Mouse (Mus musculus) liver, embryonic 14.5 days (tissue): ENCODE measurements at regions not wholly inside any gene's neighbourhood (a gene's known extent, or its start where the extent isn't known, plus 50 kb on each side); places are given as distances from the start of the nearest gene placed in this dataset.

Experiments
- CTCF ChIP-seq: IDR thresholded peaks from 2 replicates; pipeline ENCODE4 v1.5.1; 2016; ENCODE audit warnings: antibody characterized with exemption, low read depth, control low read depth
- EP300 ChIP-seq: IDR thresholded peaks from 2 replicates; pipeline ENCODE4 v1.6.1; 2016; ENCODE audit warnings: antibody characterized with exemption, low read depth

DNA sequence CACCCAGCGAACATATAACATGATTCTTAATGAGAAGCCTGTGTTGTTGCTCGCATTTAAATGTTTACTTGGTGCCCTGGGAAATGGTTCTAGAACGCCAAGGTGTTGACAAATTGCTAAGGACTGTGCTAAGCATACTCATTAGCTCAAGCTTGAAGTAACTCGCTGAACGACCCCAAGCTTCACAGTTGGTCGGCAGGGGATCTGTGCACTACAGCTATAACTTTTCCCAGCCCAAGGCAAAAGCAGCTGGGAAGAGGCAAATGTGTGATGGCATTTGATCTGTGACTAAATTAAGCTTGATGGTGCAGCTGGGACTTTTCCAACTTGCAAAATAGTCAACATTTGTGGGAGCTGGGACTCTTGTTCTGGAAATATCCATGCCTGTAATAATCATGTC is 268.6 kb downstream of the Car8 start:
- TF ChIP-seq EP300 (no peak), CTCF (no peak)
